Mouse (Mus musculus) thymus, adult 2 months (tissue): Measurements from ENCODE around the gene Lin54.

Source experiments
- CTCF ChIP-seq: fragments of 200-500 bp; IDR thresholded peaks from 2 replicates; pipeline ENCODE4 v1.5.1; 2012; ENCODE audit warnings: mild to moderate bottlenecking, control low read depth, low read length, moderate library complexity, borderline replicate concordance; ENCODE audit not compliant: control insufficient read depth, poor library complexity, insufficient read depth; ENCODE audit errors: extremely low read depth
- POLR2A ChIP-seq: fragments of 200-500 bp; IDR thresholded peaks from 2 replicates; pipeline ENCODE4 v1.6.1; 2012; ENCODE audit warnings: mild to moderate bottlenecking, low read length, control low read depth, moderate library complexity; ENCODE audit not compliant: control insufficient read depth, poor library complexity, insufficient read depth; ENCODE audit errors: extremely low read depth

DNA sequence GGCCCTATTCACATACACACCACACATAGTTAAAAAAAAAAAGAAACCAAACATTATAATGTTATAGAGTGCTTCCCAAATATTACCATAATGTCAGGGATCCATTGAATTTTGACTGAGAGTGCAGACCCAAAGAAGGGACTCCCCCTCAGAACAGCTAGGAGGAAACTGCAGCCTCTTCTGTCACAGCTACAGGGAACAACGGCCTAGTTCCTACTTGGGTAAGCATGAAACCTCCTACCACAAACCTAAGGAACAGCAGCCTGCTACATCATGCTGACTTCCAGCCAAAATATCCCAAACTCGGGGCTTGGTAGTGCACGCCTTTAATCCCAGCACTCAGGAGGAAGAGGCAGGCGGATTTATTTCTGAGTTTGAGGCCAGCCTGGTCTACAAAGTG, 48.9 kb upstream of the Lin54 start:
- no peak for TF ChIP-seq POLR2A
- TF ChIP-seq CTCF, result no peak
